Mouse (Mus musculus): ENCODE measurements around the gene Dynlrb2.
A peak's percentile ranks its signal among the peaks of the same experiment; 100 is the strongest.

Dynlrb2 gene

GRCm38 (mm10) chr8:116504477-116505120 is at the start of gene Dynlrb2:
Gene Dynlrb2 (plus strand): TSS chr8:116504974.
- peak; percentile 96 for DNase-seq

GRCm38 (mm10) chr8:116458569-116458968 is 46.2 kb upstream of the Dynlrb2 start:
- DNase-seq, result no peak

- no peak for DNase-seq
These were observed 43.3 kb upstream of the Dynlrb2 start for GRCm38 (mm10) chr8:116461472-116461871.

GRCm38 (mm10) chr8:116466586-116466985 is 38.2 kb upstream of the Dynlrb2 start:
- no peak for DNase-seq

GRCm38 (mm10) chr8:116467027-116467426 is 37.7 kb upstream of the Dynlrb2 start:
- no peak for DNase-seq

- no peak for DNase-seq
These were observed 26.8 kb upstream of the Dynlrb2 start for GRCm38 (mm10) chr8:116477941-116478340.

- DNase-seq, result no peak
These were observed 26.1 kb upstream of the Dynlrb2 start for GRCm38 (mm10) chr8:116478681-116479080.

GRCm38 (mm10) chr8:116480894-116481293 is 23.9 kb upstream of the Dynlrb2 start:
- DNase-seq, result peak; percentile 71

GRCm38 (mm10) chr8:116482738-116483137 is 22.0 kb upstream of the Dynlrb2 start:
- no peak for DNase-seq

GRCm38 (mm10) chr8:116484087-116484486 is 20.7 kb upstream of the Dynlrb2 start:
- peak; percentile 19 for DNase-seq

GRCm38 (mm10) chr8:116488546-116488945 is 16.2 kb upstream of the Dynlrb2 start:
- no peak for DNase-seq

- DNase-seq, result no peak
These were observed 4.5 kb upstream of the Dynlrb2 start for GRCm38 (mm10) chr8:116500057-116500809.

- no peak for DNase-seq
These were observed 3.9 kb downstream of the Dynlrb2 start for GRCm38 (mm10) chr8:116508721-116509120.

GRCm38 (mm10) chr8:116509247-116509646 is 4.5 kb downstream of the Dynlrb2 start:
- no peak for DNase-seq

GRCm38 (mm10) chr8:116519676-116520075 is 14.9 kb downstream of the Dynlrb2 start:
- no peak for DNase-seq

GRCm38 (mm10) chr8:116521208-116521607 is 16.4 kb downstream of the Dynlrb2 start:
- DNase-seq, result no peak

GRCm38 (mm10) chr8:116521641-116522040 is 16.9 kb downstream of the Dynlrb2 start:
- DNase-seq, result no peak

GRCm38 (mm10) chr8:116522104-116522767 is 17.5 kb downstream of the Dynlrb2 start:
- DNase-seq, result no peak

GRCm38 (mm10) chr8:116524915-116525314 is 20.1 kb downstream of the Dynlrb2 start:
- no peak for DNase-seq

GRCm38 (mm10) chr8:116528736-116529135 is 24.0 kb downstream of the Dynlrb2 start:
- DNase-seq, result no peak

- DNase-seq, result no peak
These were observed 28.3 kb downstream of the Dynlrb2 start for GRCm38 (mm10) chr8:116533081-116533480.

- DNase-seq, result no peak
These were observed 32.0 kb downstream of the Dynlrb2 start for GRCm38 (mm10) chr8:116536786-116537185.

GRCm38 (mm10) chr8:116538763-116539162 is 34.0 kb downstream of the Dynlrb2 start:
- DNase-seq, result no peak

GRCm38 (mm10) chr8:116540136-116540535 is 35.4 kb downstream of the Dynlrb2 start:
- no peak for DNase-seq
